Mouse (Mus musculus) lung, embryonic 16.5 days (tissue): ENCODE data around the gene C530008M17Rik. TPM values are rescaled to one million over a fixed set of nuclear protein-coding genes. Genes with fewer than 3 reads are reported as not detected.

Experiments used
- ATAC-seq: fragments of 200-750 bp; cut with Nextera tagmentation; 2 replicates; pipeline ENCODE4 v1.8.0; 2017; ENCODE audit warnings: low read depth, mild to moderate bottlenecking, moderate library complexity
- H3K27ac ChIP-seq: fragments of 300-500 bp; sonication (generic); 2 replicates; pipeline ENCODE4 v1.5.1; 2014; ENCODE audit warnings: mild to moderate bottlenecking, control low read depth, low read length
- H3K27me3 ChIP-seq: fragments of 300-500 bp; sonication (generic); 2 replicates; pipeline ENCODE4 v1.6.1; 2014; ENCODE audit warnings: low read depth, low read length, mixed read lengths; ENCODE audit not compliant: control insufficient read depth, insufficient read depth
- H3K36me3 ChIP-seq: fragments of 300-500 bp; sonication (generic); 2 replicates; pipeline ENCODE4 v1.6.1; 2014; ENCODE audit warnings: low read length; ENCODE audit not compliant: control insufficient read depth, insufficient read depth
- H3K4me1 ChIP-seq: fragments of 300-500 bp; sonication (generic); replicated peaks from 2 replicates; pipeline ENCODE4 v1.6.1; 2014; ENCODE audit warnings: low read length, mixed read lengths; ENCODE audit not compliant: control insufficient read depth, insufficient read depth
- H3K4me2 ChIP-seq: fragments of 300-500 bp; sonication (generic); 2 replicates; pipeline ENCODE4 v1.6.1; 2014; ENCODE audit warnings: low read depth, low read length, control low read depth
- H3K4me3 ChIP-seq: fragments of 300-500 bp; sonication (generic); 2 replicates; pipeline ENCODE4 v1.5.1; 2014; ENCODE audit warnings: mild to moderate bottlenecking, low read length, control low read depth
- H3K9ac ChIP-seq: fragments of 300-500 bp; sonication (generic); 2 replicates; pipeline ENCODE4 v1.6.1; 2014; ENCODE audit warnings: low read length, control low read depth
- H3K9me3 ChIP-seq: fragments of 300-500 bp; sonication (generic); 2 replicates; pipeline ENCODE4 v1.6.1; 2016; ENCODE audit warnings: low read length; ENCODE audit not compliant: control insufficient read depth
- WGBS: fragments of 180-500 bp; shearing (Covaris S2); extraction: QIAGEN DNeasy Blood & Tissue Kit; methylation state at CpG from one replicate; pipeline ENCODE4 v1.1.7; 2014; 5-methylcytosine and 5-hydroxymethylcytosine counted together
- polyA plus RNA-seq: library from polyadenylated mRNA; unstranded; fragments of >200 nt; fragmentation: Nextera tagmentation; extraction: Ambion mirVana; gene quantifications from 2 replicates; pipeline ENCODE4 v1.2.1, GENCODE M21; 2015

C530008M17Rik gene
- polyA plus RNA-seq, 1 experiment from 2014 or later = 9.5 TPM

GRCm38 (mm10) chr5:76713743-76714142 is 57.4 kb downstream of the C530008M17Rik start:
- Histone ChIP-seq H3K4me3 (no peak overlapping the region), H3K4me2 (no peak overlapping the region), H3K36me3 (no peaks in the 10 kb centered on the region), H3K27ac (no peak overlapping the region), H3K4me1 (no peaks in the 10 kb centered on the region), H3K9ac (no peak overlapping the region), H3K9me3 (no peaks in the 10 kb centered on the region), H3K27me3 (no peaks in the 10 kb centered on the region)
- 83% methylated on average over 7 of the region's 7 CpGs for WGBS
- ATAC-seq = no peak

- H3K9me3 ChIP-seq = no peaks in the 10 kb centered on the region
- H3K36me3 ChIP-seq = no peaks in the 10 kb centered on the region
- H3K4me1 ChIP-seq = no peaks in the 10 kb centered on the region
- WGBS = 59% methylated on average over 3 of the region's 3 CpGs
- no peak overlapping the region for H3K9ac ChIP-seq
- no peak overlapping the region for H3K4me3 ChIP-seq
- H3K4me2 ChIP-seq = no peak overlapping the region
- no peak for ATAC-seq
- no peaks in the 10 kb centered on the region for H3K27me3 ChIP-seq
- no peak overlapping the region for H3K27ac ChIP-seq
Measured at GRCm38 (mm10) chr5:76719954-76720353, 63.6 kb downstream of the C530008M17Rik start.

- H3K4me2 ChIP-seq = no peak overlapping the region
- H3K4me3 ChIP-seq = no peak overlapping the region
- no peaks in the 10 kb centered on the region for H3K27me3 ChIP-seq
- H3K9me3 ChIP-seq = no peaks in the 10 kb centered on the region
- H3K9ac ChIP-seq = no peak overlapping the region
- no peak overlapping the region for H3K27ac ChIP-seq
- 100% methylated on average over 2 of the region's 2 CpGs for WGBS
- H3K36me3 ChIP-seq = no peaks in the 10 kb centered on the region
- no peaks in the 10 kb centered on the region for H3K4me1 ChIP-seq
- ATAC-seq = no peak
Measured at GRCm38 (mm10) chr5:76724878-76725277, 68.6 kb downstream of the C530008M17Rik start.

DNA sequence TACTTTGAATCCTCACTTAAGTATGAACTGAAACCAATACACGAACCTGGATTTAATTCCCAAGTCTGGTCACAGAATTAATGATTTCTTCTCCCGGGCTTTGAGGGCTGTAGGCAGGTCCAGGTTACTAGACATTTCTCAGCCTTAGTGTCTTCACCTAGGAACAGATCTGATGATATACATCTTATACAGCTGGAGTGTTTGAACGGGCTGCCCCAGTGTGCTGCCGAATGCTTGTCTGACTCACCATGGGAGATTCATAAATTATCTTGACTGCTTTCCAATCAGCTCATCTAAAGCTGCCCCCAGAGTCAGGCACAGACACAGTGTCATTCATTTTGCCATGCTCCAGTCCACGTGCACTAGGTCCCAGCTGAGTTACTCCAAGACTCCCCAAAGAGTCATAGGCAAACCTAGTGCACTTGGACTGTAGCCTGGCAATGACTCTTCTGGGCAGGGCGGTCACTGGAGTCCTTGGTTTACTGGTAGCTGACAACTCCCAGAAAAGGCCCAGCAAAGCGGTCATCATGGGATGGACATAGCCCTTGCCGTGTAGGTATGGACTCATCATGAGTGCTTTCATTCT is 70.3 kb downstream of the C530008M17Rik start:
- Histone ChIP-seq H3K4me1 (no peaks in the 10 kb centered on the region), H3K9me3 (no peaks in the 10 kb centered on the region), H3K4me2 (no peak overlapping the region), H3K27me3 (no peaks in the 10 kb centered on the region), H3K4me3 (no peak overlapping the region), H3K9ac (no peak overlapping the region), H3K36me3 (no peaks in the 10 kb centered on the region), H3K27ac (no peak overlapping the region)
- 85% methylated on average over 8 of the region's 8 CpGs for WGBS
- no peak for ATAC-seq

GRCm38 (mm10) chr5:76733055-76733641 is 76.8 kb downstream of the C530008M17Rik start:
- H3K9ac ChIP-seq = no peak overlapping the region
- no peak overlapping the region for H3K4me2 ChIP-seq
- H3K27ac ChIP-seq = no peak overlapping the region
- H3K4me3 ChIP-seq = no peak overlapping the region
- 60% methylated on average over 6 of the region's 6 CpGs for WGBS
- ATAC-seq = no peak
- no peaks in the 10 kb centered on the region for H3K36me3 ChIP-seq
- H3K4me1 ChIP-seq = no peaks in the 10 kb centered on the region
- no peaks in the 10 kb centered on the region for H3K9me3 ChIP-seq
- H3K27me3 ChIP-seq = no peaks in the 10 kb centered on the region

DNA sequence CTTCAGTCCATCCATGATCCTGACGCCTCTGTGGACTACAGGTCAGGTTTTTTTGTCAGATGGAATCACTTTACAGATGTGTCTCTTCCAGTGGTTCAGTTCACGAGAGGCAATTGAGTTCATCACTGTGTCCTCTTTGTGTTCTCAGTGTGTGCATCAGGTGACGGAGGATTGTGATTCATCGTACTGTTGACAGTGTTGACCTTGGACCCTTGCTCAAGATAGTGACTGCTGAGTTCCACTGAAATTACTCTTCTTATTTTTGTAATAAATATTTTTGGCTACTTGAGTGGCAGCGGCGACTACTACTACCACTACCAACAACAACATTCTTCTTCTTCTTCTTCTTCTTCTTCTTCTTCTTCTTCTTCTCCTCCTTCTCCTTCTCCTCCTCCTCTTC is 85.2 kb downstream of the C530008M17Rik start:
- 88% methylated on average over 6 of the region's 6 CpGs for WGBS
- Histone ChIP-seq H3K9ac (no peak overlapping the region), H3K27me3 (no peaks in the 10 kb centered on the region), H3K4me1 (no peaks in the 10 kb centered on the region), H3K36me3 (no peaks in the 10 kb centered on the region), H3K9me3 (no peaks in the 10 kb centered on the region), H3K4me2 (no peak overlapping the region), H3K27ac (no peak overlapping the region), H3K4me3 (no peak overlapping the region)
- no peak for ATAC-seq

DNA sequence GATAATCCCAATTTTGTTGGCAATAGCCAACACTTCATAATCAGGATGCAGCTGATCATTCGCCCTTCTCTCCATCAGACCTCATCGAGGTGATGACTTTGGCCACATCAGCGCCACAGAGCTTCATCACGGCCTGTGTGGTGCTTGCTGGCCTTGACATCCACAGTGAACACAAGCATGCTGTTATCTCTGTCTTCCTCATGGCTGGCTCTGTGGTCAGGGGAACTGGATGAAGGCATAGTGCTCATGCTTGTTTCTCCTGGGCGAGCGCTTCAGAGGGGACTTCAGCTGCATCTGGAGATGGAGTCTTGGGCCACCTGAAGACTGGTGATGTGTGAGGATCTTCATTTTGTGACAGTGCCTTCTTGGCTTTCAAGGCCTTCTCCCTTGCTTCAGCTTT is 85.8 kb downstream of the C530008M17Rik start:
- Histone ChIP-seq H3K27me3 (no peaks in the 10 kb centered on the region), H3K4me2 (no peak overlapping the region), H3K36me3 (no peaks in the 10 kb centered on the region), H3K4me3 (no peak overlapping the region), H3K27ac (no peak overlapping the region), H3K4me1 (no peaks in the 10 kb centered on the region), H3K9me3 (no peaks in the 10 kb centered on the region), H3K9ac (no peak overlapping the region)
- no peak for ATAC-seq
- WGBS = 95% methylated on average over 6 of the region's 6 CpGs

DNA sequence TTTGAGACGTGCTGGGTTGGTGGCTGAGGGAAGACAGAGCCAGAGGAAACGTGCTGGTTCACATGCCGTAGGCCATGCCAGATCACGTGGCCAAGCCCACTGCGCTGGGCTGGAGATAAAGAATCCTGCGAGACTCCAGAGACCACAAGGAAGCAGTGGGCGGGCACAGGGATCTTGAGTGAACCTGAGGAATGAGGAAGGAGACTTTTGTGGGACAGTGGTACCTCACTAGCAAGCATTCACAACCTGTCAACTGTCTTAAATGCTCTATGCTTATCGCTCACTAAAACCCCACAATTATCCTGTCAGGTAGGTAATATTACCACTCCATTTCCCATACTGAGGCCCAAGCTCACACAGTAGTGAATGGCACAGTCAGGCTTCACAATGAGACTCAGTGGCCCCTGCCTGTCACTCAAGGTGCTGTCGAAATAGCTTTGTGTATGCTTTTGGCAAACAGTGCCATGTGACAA is 88.5 kb downstream of the C530008M17Rik start:
- WGBS = 73% methylated on average over 9 of the region's 9 CpGs
- no peaks in the 10 kb centered on the region for H3K9me3 ChIP-seq
- no peaks in the 10 kb centered on the region for H3K36me3 ChIP-seq
- no peaks in the 10 kb centered on the region for H3K27me3 ChIP-seq
- no peak overlapping the region for H3K9ac ChIP-seq
- H3K4me1 ChIP-seq = no peaks in the 10 kb centered on the region
- H3K4me2 ChIP-seq = no peak overlapping the region
- no peak overlapping the region for H3K4me3 ChIP-seq
- peak; percentile 45 for ATAC-seq
- H3K27ac ChIP-seq = no peak overlapping the region

DNA sequence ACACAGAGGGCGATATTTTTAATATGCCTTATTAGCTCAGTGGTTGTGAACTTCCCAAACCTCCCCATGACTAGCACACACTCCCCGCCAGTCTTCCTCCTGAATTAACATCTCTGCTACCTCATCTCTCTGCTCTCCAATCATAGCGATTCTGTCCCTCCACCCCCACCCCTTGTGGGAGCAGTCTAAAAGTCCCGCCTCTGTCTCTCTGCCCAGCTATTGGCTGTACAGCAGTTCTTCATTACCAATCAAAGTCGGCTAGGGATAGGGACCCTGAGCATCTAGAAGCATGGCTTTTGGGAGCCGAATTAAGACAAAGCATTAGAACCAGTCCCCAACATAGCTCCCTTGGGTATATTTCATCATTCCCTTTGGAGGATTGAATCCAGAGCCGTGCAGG is 91.5 kb downstream of the C530008M17Rik start:
- Histone ChIP-seq H3K9me3 (no peaks in the 10 kb centered on the region), H3K27ac (no peak overlapping the region), H3K4me1 (no peaks in the 10 kb centered on the region), H3K9ac (no peak overlapping the region), H3K36me3 (no peaks in the 10 kb centered on the region), H3K4me3 (no peak overlapping the region), H3K4me2 (no peak overlapping the region), H3K27me3 (no peaks in the 10 kb centered on the region)
- WGBS = 57% methylated on average over 7 of the region's 7 CpGs
- no peak for ATAC-seq
